Mouse (Mus musculus) kidney, adult 2 months (tissue): ENCODE measurements around the gene Sycp2.

ENCODE experiments used
- CTCF ChIP-seq: fragments of 200-500 bp; conservative IDR thresholded peaks from 2 replicates; pipeline ENCODE4 v1.5.1; 2011; ENCODE audit warnings: low read depth, mild to moderate bottlenecking, control low read depth, low read length, moderate library complexity, mixed read lengths; ENCODE audit not compliant: insufficient read depth, insufficient read length
- POLR2A ChIP-seq: fragments of 200-500 bp; IDR thresholded peaks from one replicate; pipeline ENCODE4 v1.6.1; 2011; ENCODE audit warnings: low read depth, low read length, control low read depth

GRCm38 (mm10) chr2:178416970-178417369, 9.5 kb upstream of the Sycp2 start:
- TF ChIP-seq CTCF: no peak
- no peak for TF ChIP-seq POLR2A
